Mouse (Mus musculus) limb, embryonic 14.5 days (tissue): ENCODE measurements at regions not wholly inside any gene's neighbourhood (a gene's known extent, or its start where the extent isn't known, plus 50 kb on each side); places are given as distances from the start of the nearest gene placed in this dataset.
A peak's percentile ranks its signal among the peaks of the same experiment; 100 is the strongest.

Experiments used
- ATAC-seq: fragments of 200-750 bp; cut with Nextera tagmentation; 2 replicates; pipeline ENCODE4 v1.8.0; 2017; ENCODE audit warnings: low read depth, moderate number of reproducible peaks, moderate TSS enrichment; ENCODE audit not compliant: low FRiP score
- DNase-seq: peaks from one replicate; pipeline ENCODE4 v3.0.0-alpha.2; 2015; ENCODE audit warnings: low spot score
- H3K27ac ChIP-seq: fragments of 300-500 bp; sonication (generic); replicated peaks from 2 replicates; pipeline ENCODE4 v1.5.1; 2014; ENCODE audit warnings: low read depth, mild to moderate bottlenecking, low read length, moderate library complexity, mixed read lengths
- H3K27me3 ChIP-seq: fragments of 300-500 bp; sonication (generic); 2 replicates; pipeline ENCODE4 v1.6.1; 2014; ENCODE audit warnings: low read length, mixed read lengths; ENCODE audit not compliant: control insufficient read depth, insufficient read depth
- H3K36me3 ChIP-seq: fragments of 300-500 bp; sonication (generic); 2 replicates; pipeline ENCODE4 v1.6.1; 2014; ENCODE audit warnings: mild to moderate bottlenecking, low read length, moderate library complexity, mixed read lengths; ENCODE audit not compliant: control insufficient read depth, insufficient read depth
- H3K4me1 ChIP-seq: fragments of 300-500 bp; sonication (generic); 2 replicates; pipeline ENCODE4 v1.6.1; 2014; ENCODE audit warnings: antibody characterized with exemption, low read length, mixed read lengths; ENCODE audit not compliant: control insufficient read depth, insufficient read depth
- H3K4me2 ChIP-seq: fragments of 300-500 bp; sonication (generic); replicated peaks from 2 replicates; pipeline ENCODE4 v1.6.1; 2014; ENCODE audit warnings: low read depth, mild to moderate bottlenecking, low read length, moderate library complexity; ENCODE audit not compliant: severe bottlenecking
- H3K4me3 ChIP-seq: fragments of 300-500 bp; sonication (generic); replicated peaks from 2 replicates; pipeline ENCODE4 v1.5.1; 2014; ENCODE audit warnings: low read length
- H3K9ac ChIP-seq: fragments of 300-500 bp; sonication (generic); 2 replicates; pipeline ENCODE4 v1.6.1; 2014; ENCODE audit warnings: mild to moderate bottlenecking, low read depth, low read length, moderate library complexity; ENCODE audit not compliant: severe bottlenecking
- H3K9me3 ChIP-seq: fragments of 300-500 bp; sonication (generic); 2 replicates; pipeline ENCODE4 v1.6.1; 2016; ENCODE audit warnings: low read length; ENCODE audit not compliant: control insufficient read depth
- POLR2A ChIP-seq: fragments of 200-500 bp; IDR thresholded peaks from 2 replicates; pipeline ENCODE4 v1.8.0; 2012; ENCODE audit warnings: inconsistent platforms, mild to moderate bottlenecking, moderate library complexity, borderline replicate concordance; ENCODE audit not compliant: insufficient read depth, insufficient read length; ENCODE audit errors: extremely low read depth
- WGBS: fragments of 180-500 bp; shearing (Covaris S2); extraction: QIAGEN DNeasy Blood & Tissue Kit; methylation state at CpG from one replicate; pipeline ENCODE4 v1.1.7; 2014; 5-methylcytosine and 5-hydroxymethylcytosine counted together

GRCm38 (mm10) chr7:136151301-136151930 is 435.3 kb upstream of the Mki67 start:
- Histone ChIP-seq H3K9ac (no peak overlapping the region), H3K36me3 (no peaks in the 10 kb centered on the region), H3K27ac (no peak overlapping the region), H3K27me3 (no peaks in the 10 kb centered on the region), H3K9me3 (no peaks in the 10 kb centered on the region), H3K4me2 (no peak overlapping the region), H3K4me3 (no peak overlapping the region), H3K4me1 (peaks cover 14% of the 10 kb centered on the region; the same call in 1 of the 2 replicates)
- no peak for ATAC-seq
- no peak for TF ChIP-seq POLR2A
- 32% methylated on average over 4 of the region's 4 CpGs for WGBS
- no peak for DNase-seq

- DNase-seq (peak; percentile 88), ATAC-seq (no peak)
- Histone ChIP-seq H3K27ac (no peak overlapping the region), H3K4me1 (peaks cover 14% of the 10 kb centered on the region; the same call in 1 of the 2 replicates), H3K9ac (no peak overlapping the region), H3K4me3 (no peak overlapping the region), H3K4me2 (no peak overlapping the region), H3K9me3 (no peaks in the 10 kb centered on the region), H3K36me3 (no peaks in the 10 kb centered on the region), H3K27me3 (no peaks in the 10 kb centered on the region)
- WGBS = 28% methylated on average over 5 of the region's 5 CpGs
- no peak for TF ChIP-seq POLR2A
These were observed 436.3 kb upstream of the Mki67 start for GRCm38 (mm10) chr7:136152470-136152869.

- ATAC-seq = no peak
- H3K36me3 ChIP-seq = no peaks in the 10 kb centered on the region
- no peaks in the 10 kb centered on the region for H3K27me3 ChIP-seq
- no peak overlapping the region for H3K27ac ChIP-seq
- H3K4me2 ChIP-seq = no peak overlapping the region
- no peak for TF ChIP-seq POLR2A
- H3K4me1 ChIP-seq = peaks cover 14% of the 10 kb centered on the region; the same call in 1 of the 2 replicates
- H3K9ac ChIP-seq = no peak overlapping the region
- WGBS = 72% methylated on average over 3 of the region's 3 CpGs
- no peaks in the 10 kb centered on the region for H3K9me3 ChIP-seq
- H3K4me3 ChIP-seq = no peak overlapping the region
- DNase-seq = no peak
These were observed 437.5 kb upstream of the Mki67 start for GRCm38 (mm10) chr7:136153621-136154020.

GRCm38 (mm10) chr7:136159136-136159535 is 443.0 kb upstream of the Mki67 start:
- ATAC-seq (no peak), DNase-seq (no peak)
- Histone ChIP-seq H3K9me3 (no peaks in the 10 kb centered on the region), H3K27me3 (no peaks in the 10 kb centered on the region), H3K4me3 (no peak overlapping the region), H3K4me1 (peaks cover 22% of the 10 kb centered on the region), H3K27ac (no peak overlapping the region), H3K4me2 (no peak overlapping the region), H3K9ac (no peak overlapping the region), H3K36me3 (no peaks in the 10 kb centered on the region)
- TF ChIP-seq POLR2A = no peak
- 8% methylated on average over 4 of the region's 4 CpGs for WGBS

- H3K4me1 ChIP-seq = peaks cover 22% of the 10 kb centered on the region
- H3K4me3 ChIP-seq = no peak overlapping the region
- ATAC-seq = no peak; the same call in 1 of the 2 replicates
- no peak for TF ChIP-seq POLR2A
- H3K27ac ChIP-seq = 0 out of 2 replicates have a peak overlapping the region, but pooled peaks have one; percentile 40
- no peaks in the 10 kb centered on the region for H3K9me3 ChIP-seq
- no peak overlapping the region for H3K4me2 ChIP-seq
- DNase-seq = peak; percentile 68
- H3K9ac ChIP-seq = no peak overlapping the region
- no peaks in the 10 kb centered on the region for H3K27me3 ChIP-seq
- WGBS = 37% methylated on average over 2 of the region's 2 CpGs
- H3K36me3 ChIP-seq = no peaks in the 10 kb centered on the region
These were observed 445.4 kb upstream of the Mki67 start for GRCm38 (mm10) chr7:136161526-136161925.
